Mouse (Mus musculus): ENCODE measurements at regions not wholly inside any gene's neighbourhood (a gene's known extent, or its start where the extent isn't known, plus 50 kb on each side); places are given as distances from the start of the nearest gene placed in this dataset.

DNA sequence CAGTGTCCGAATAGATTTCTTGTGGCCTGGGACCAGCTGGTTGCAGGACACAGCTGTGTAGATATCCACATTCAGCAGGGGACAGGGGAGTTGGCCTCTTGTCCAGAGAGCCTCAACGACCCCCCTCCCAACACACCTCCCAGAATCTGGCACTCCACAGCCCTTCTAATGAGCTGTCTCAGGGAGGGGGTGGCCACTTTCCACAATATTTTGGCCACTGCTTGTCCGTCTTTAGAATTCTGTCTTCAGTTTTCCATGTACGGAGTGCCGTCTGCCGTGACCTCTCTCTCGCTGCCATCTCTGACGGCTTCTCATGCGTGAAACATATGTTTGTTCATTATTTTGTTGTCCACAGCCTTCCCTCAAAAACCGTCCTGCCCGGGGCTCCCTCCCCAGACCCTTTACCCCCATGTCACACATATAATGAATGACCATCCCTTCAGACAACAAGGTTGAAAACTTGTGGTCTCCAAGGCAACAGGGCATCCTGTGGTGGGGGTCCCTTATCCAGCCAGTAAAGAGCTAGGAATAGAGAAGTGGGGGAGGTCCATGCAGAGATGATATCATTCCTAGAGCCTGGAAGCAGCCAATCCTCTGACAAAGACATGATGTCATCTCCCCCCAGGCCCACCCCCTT lies 200.3 kb downstream of the Sox9 start:
- DNase-seq (ENCODE audit: low spot score): no peak

DNA sequence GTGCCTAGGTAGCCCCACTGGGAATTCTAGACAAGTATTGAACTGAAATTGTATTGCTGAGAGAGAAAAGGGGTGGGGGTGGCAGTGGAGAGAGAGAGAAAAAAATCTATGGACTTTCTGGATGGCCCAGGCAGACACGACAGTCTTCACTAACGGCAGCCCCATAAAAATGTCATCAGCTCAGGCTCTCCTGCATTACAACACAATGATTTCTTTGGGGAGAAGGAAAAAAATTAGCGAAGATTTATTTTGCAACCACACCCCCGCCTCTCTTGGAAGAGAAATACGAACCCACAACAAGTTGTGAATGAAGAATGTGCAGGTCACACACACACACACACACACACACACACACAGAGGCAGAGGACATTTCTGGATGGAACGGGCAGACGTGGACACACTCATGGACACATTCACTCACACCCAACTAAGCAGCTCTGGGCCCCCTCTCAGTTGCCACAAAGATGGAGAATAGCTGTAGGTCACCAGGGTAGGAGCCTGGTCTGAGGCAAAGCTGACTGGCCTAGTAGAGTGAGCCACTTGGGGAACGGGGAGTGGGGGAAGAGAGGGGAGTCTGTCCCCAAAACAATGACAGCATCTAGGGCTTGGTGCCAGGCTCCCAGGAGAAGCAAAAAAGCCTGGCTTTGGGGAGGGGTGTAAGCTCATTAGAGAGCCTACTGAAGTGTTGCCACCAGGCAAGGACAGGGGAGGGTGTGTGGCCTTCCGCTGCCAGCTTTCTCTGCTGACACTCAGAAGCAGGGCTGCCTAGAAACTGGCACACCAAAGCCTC lies 201.0 kb downstream of the Sox9 start:
- no peak for DNase-seq (ENCODE audit: low spot score)

DNA sequence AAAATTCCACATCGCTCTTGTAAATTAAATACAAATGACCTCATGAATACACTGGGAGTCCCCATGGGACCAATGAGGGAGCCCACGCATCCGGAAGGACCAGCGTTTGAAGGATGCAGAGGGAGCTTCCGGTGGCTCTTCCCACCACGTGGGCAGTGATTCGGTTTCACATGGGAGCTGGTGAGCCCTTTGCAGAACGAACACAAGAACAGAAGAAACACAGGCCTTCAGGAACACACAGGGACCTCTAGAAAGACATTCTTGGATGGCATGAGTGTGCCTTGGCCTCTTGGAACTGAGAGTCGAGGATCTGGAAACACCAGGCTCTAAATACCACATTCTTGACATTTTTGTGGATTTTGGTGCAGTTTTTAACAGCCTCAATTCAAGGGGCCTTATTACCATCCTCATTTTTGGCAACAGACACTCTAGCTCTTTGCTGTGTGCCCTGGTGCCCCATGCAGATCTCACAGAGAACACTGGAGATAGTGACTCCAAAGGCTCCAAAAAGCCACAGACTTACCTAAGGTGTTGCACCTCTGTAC lies 204.1 kb downstream of the Sox9 start:
- no peak for DNase-seq (ENCODE audit: low spot score)

DNA sequence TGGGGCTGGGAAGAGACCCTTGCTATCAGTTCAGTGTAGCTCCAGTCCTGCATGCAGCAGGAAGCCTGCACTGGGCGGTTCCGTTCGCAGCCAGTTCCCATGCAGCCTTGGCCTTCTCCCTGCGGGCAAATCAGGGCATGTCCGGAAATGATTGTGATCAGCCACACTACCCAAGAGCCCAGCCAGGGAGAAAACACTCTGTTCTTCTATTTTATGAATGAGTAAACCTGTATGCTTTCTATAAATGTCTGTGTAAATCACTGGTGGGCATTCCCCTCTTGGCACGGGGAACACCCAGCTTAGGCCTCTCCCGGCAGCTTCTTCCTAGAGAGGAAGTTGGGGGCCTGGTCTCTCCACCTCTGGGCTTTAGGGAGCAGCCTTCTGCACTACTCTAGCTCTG lies 205.8 kb downstream of the Sox9 start:
- DNase-seq (ENCODE audit: low spot score): no peak

DNA sequence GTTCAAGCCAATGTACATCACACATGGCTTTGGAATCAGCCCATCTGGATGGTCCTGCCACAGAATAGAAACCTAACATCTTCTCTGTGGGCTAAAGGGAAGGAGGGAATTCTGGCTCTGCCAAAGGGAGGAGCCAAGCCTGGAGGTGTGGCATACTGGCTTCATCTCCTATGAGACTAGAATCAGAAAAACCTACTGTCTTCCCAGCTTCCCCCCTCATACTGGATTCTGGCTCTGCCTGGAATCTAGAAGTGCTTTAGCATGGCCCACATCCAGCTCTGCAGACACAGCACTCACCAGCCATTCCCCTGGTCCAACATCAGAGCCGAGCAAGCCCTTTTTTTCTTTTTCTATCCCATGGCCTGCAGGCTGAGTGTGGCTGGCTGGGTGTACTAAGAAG lies 206.9 kb downstream of the Sox9 start:
- no peak for DNase-seq (ENCODE audit: low spot score)

DNA sequence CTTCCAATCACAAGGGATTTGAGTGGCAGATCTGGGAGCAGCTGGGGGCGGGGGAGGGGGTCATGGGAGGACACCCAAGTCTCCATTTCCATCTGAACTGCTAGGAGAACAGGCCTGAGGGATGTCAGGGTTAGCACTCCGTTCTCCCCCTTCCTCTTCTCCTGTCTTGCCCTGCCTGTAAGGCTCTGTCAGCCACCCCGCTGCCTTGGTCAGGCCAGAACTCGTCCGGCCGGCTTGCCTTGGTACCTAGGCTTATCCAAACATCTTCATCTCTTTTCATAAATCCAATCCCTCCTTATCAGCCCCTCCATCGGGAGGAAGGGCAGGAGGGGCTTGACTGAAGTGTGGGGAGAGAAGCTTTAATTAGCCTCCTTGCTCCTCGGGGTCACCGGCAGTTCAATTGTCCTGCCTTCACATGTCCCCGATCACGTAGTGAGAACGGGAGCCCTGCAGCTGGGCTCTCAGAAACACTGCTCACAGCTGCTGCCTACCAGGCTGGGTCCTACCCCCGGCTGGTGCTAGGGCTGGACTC lies 208.0 kb downstream of the Sox9 start:
- no peak for DNase-seq (ENCODE audit: low spot score)

DNA sequence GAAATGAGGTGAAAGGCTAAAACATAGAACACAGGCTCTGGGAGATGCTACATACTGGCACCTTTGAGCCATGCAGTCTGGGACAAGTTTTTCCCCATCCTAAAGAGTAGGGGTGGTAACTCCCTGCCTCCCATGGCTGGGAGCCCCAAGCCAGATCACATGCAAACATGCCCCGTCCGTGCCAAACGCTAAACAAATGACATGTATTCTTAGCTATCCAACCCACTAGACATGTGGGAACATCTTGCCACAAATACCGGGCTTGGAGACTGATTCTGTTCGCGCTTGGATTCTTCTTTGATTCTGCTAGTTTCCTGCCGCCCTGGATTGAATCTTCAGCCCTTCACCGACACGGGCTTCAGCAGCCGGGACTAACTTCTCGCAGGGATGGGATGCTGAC lies 208.7 kb downstream of the Sox9 start:
- no peak for DNase-seq (ENCODE audit: low spot score)

DNA sequence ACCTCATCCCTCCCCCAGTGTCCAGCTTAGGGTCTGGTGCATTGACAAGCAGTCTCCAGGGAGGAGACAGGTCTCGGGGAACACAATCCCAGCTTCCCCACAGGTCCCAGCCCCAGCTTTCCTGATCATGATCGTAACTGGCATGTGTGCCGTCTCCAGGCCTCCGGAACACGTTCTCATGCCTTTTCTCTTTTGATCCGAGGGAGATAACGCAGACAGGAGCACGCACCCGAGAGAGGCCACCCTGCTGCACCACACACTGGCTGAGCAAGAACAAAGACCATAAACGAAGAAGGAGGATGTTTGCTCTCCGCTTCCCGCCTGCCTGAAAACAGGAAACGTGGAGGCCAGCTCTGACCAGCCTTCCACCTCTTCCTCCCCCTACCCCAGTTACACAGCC lies 209.8 kb downstream of the Sox9 start:
- DNase-seq (ENCODE audit: low spot score): no peak

DNA sequence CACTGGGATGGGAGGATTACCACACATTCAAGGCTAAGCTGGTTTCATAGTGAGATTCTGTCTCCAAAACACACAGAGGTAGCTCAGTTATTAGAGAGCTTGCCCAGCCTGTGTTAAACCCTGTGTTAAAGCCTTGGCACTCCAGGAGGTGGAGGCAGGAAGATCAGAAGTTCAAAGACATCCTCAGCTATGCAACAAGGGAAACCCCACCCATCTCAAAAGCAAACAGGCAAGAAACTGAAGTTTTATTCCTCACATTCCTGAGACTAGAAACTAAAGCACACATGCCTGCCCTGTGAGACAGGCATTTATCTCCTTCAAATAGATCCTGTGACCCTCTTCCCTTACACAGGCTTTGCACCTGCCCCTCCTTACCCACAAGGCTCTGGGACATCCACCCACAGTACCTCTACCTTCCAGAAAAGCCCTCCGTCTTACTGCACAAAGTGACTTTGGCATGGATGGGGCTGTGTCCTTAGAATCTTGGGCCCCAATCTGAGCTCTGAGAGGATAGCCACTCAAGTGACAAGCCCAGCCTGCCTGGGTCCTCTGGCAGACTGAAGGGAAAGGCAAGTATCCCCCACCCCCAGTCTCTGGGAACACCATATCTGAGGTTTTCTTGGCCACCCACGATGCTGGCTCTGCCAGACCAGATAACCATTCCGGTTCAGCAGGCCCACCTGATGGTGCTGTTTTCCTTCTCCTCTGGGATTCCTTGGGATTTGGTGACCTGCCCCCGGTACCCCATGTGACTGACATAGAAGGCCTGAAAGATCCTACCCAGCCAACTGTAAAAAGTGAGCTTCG lies 217.0 kb downstream of the Sox9 start:
- no peak for DNase-seq (ENCODE audit: low spot score)

DNA sequence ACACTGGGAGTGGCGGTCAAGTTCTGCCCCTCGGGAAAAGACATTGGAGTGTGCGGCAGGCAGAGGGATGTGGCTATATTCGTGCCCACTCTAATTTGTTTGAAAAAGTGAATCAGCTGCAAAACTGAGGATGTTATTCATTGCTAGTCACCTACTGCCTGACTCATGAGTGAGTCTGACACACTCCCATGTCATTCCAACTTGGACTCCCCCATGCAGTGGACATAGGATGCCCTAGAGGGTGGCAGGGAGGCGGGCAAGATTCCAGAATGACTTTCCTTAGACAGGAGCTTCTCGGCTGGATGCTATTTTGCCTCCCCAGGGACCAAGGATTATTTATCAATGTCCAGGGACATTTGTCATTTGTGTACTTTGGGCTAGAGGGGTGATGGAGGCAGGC lies 219.0 kb downstream of the Sox9 start:
- DNase-seq (ENCODE audit: low spot score): no peak

DNA sequence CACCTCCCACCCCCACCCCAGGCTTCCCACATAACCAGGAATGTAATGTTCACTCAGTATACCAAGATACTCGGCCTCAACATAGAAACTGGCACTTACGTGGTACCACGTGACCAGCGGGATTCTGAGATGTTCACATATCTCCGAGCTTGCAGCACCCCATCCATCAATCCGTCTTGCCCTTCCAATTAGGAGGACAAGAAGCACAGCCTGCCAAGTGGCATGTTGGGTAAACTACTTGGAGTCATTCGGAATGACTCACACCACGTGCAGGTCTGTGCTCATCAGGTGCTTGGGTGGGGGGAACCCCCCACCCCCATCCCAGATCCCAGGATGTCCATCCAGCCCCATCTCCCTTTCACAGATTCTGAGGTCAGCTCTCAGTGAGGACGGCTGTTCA lies 223.9 kb downstream of the Sox9 start:
- no peak for DNase-seq (ENCODE audit: low spot score)

DNA sequence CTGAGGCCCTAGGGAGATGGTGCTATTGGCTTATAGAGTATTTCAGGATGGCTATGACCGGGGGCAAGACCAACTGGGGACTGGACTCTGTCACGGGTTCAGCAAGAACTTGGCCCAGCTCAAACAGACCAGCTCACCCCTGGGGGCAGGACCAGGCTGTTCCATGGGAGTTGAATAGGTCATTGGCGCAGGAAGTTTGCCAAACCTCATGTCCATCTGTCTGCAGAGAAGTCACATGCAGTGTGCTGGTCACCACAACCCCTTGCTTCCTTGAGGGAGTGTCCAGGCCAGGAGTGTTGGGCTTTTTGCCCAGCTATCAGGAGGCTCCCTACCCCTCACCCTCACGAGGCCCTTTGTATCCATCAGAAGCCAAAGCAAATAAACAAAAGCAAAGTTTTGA lies 226.5 kb downstream of the Sox9 start:
- DNase-seq (ENCODE audit: low spot score): no peak

DNA sequence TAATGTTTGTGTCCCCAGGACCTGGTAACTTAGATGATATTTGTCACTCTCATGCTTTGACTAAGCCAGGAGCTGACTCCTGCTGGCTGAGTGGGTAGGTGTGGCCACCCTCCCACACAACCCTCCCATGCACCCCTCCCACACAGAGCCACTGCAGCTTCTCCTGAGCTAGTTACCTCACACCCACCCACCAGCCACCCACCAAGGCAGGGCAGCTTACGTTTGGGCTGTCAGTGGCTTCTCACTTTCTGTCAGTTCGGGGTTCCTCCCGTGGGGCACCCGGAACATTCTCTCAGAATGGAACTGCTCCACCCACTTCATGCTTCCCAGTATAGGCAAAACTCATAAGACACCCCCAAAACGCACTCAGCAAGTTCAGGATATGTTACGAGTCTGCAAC lies 227.4 kb downstream of the Sox9 start:
- DNase-seq (ENCODE audit: low spot score): no peak

DNA sequence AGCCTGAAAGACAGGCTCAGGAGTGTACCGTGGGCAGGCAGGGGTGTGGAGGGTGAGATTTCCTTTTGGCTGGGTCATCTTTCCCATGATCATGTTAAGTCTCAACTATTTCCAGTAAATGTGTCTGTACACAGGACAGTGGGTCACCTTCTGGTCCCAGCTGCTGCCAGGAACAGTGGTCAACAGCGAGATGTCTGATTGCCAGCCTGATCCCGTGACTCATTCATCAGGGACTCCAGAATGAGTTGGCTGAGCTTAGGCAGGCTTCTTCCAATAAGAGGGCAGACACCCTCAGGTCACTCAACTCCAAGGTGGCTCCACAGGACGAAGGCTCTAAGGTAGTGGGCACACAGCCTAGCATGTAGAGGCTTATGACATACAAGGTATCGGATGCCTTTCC lies 228.9 kb downstream of the Sox9 start:
- no peak for DNase-seq (ENCODE audit: low spot score)

DNA sequence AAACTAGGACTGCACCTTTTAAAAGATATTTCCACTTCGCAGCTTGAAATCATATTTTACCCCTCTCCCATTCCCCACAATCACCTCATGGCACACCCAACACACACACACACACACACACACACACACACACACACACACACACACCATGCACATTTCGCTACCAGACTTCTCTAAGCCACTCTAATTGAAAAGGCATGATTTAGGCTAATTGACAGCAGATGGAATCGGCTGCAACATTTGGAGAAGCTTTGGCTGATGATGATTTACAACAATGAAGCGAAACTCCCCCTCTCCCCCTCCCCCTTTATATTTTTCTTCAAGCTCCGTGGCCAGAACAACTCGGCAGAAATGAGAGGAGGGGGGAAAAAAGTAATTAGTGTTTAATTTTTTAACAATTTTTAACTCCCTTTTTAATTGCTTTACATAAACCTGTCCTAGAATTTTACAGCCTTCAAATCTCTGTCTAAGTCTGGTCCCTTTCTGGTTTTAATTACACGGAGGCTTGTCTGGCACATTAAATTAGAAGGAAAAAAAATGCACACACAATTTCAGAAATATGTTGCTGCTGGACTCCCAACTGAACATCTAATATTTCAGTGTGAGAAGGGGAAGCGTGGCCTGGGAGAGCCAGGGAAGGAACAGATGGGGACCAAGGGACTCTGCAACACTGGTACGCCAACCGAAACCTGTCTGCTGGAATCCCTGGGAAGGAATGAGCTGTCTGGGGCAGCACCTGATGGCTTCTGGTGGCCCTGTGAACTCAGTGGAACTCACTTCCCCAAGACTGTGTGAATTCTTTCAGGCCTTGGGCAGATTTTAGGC lies 232.4 kb downstream of the Sox9 start:
- no peak for DNase-seq (ENCODE audit: low spot score)

DNA sequence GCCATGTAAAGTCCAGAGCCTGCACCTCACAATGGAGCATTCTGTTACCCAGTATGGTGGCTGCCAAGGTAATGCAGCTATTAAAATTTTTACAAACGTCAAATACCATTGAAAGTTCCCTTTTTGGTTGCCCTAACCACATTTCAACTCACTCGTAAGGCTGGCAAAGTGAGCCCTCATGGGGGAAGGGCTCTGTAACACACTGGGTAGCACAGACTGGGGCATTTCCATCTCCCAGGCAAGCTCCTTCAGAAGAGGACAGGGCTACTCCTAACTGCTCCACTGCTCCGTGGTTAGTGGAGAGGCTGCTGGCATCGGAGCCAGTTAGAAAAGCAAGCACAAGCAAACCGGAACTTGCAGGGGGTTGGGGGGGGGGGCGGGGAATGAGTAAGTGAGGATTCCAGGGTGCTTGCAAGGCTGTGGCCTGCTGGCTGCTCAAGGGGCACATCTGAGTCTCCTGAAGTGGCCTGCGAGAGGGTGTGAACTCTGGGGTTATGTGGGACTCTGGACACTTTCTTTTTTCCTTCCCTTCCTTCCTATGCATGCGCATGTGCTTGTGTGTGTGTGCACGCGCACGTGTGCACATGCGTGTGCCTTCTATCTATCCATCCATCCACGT lies 233.8 kb downstream of the Sox9 start:
- DNase-seq (ENCODE audit: low spot score): no peak

DNA sequence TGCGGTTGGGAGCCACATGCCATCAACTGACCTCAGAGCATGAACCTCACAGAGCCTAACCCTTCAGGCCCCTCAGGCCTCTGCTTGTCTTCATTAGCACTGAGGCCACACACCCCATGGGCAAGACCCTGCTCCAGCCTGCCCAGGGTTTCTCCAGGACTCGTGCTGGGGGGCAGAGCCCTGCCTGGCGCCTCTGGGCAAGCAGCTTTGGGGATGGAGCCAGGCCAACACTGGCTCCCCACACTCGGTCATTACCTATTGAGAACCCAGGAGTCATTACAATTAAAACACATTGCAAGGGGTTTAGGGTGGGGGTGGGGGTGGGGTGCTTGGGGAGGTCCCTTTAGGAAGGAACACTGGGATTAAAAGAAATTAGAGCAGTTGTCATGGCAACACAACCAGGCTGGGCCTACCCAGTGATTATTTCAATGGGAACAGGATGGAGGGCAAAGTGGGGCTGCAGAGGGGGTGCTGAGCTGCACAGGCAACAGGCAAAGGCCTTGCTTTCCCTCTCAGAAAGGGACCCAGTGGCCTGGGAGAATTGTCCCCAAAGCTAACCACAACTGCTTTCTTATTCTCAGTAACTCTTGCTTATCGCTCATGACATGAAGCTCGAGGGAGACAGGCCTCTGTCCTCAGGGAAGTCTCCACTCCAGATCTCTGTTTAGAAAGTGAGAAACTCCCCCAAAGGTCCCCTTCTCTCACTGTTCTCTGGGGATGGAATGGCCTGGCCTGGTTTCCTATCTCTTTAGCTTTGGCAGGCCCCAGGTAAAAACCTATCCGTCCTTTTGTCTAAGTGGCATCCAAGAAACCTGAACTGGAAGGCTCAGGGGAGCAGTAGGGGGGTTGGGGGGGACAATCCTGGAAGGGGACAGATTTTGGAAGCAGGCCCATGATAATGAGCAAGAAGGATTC lies 235.0 kb downstream of the Sox9 start:
- DNase-seq (ENCODE audit: low spot score): no peak

DNA sequence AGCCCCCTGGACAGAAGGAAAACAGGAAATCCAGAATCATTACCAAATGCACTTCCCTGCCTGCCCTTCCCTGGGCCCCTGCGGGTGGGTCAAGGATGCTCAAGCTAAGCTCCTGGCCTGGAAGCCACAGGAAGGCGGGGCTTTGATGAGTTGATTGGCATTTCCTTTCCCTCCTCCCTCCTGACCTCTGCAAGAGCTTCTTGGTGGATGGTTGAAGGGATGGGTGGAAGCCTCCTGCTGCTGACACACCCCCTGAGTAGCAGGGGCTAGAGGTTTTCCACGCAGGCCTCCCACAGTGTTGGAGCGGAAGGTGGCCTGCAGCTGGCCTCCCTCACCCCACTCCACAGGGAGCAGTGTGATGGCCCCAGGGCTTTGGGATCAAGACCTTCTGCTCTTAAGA lies 239.5 kb downstream of the Sox9 start:
- DNase-seq (ENCODE audit: low spot score): no peak

DNA sequence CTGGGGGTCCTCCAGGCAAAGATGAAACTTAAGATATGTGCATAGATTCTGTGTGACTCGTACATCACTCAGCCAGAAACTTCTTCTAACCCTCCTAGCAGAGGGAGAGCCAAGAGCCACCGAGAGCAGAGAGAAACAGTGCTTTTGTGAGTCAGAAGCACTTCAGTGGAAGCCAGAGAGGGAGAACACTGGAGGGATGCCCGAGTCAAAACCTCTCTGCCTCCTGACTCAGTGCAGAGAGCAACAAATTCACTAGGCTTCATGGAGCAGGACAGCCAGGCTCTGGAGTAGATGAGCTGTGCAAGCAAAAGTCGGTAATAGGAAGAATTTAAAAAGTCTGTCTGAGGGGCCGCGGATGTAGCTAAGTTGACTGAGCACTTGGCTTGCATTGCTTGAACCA lies 245.0 kb downstream of the Sox9 start:
- DNase-seq (ENCODE audit: low spot score): no peak

DNA sequence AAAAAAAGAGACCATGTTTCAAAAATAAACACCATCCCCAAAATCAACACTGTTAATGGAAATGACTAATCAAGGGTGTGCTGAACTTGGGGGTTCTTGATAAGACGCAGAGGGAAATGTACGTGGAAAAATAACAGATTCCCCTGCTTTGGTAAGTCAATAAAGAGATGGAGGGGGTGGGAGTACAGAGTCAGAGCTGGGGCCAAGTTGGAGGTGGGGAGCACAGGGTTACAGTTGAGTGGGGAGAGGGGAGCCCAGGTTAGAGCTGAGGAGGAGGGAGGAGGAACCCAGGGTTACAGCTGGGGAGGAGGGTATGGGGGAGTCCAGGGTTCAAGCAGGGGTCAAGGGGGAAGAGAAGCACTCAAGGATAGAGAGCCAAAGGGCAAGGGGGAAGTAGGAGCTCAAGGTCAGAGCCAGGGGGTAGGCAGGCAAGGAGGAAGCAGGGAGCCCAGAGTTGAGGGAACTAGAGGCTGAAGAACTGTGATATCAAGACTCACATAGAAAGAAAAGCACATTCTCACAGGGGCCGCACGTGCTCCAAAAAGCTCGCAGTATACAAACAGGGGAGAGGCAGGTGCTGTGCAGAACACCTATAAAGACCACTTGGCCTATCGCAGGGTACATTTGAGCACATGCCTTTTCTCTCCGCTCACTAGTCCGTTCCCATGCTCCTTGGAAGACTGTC lies 246.4 kb downstream of the Sox9 start:
- DNase-seq (ENCODE audit: low spot score): no peak
